Mouse (Mus musculus) kidney, postnatal 0 days (tissue): Measurements from ENCODE around the gene Creb3l1. TPM values are rescaled to one million over a fixed set of nuclear protein-coding genes. Genes with fewer than 3 reads are reported as not detected.

Source experiments
- ATAC-seq: fragments of 200-750 bp; cut with Nextera tagmentation; replicated peaks from 2 replicates; pipeline ENCODE4 v1.8.0; 2017; ENCODE audit warnings: low read depth, moderate number of reproducible peaks, moderate TSS enrichment, moderate library complexity; ENCODE audit not compliant: low FRiP score
- DNase-seq: peaks from one replicate; pipeline ENCODE4 v3.0.0-alpha.2; 2016; ENCODE audit warnings: low spot score
- H3K27ac ChIP-seq: fragments of 300-500 bp; sonication (generic); 2 replicates; pipeline ENCODE4 v1.5.1; 2014; ENCODE audit warnings: mild to moderate bottlenecking
- H3K27me3 ChIP-seq: fragments of 300-500 bp; sonication (generic); 2 replicates; pipeline ENCODE4 v1.6.1; 2014; ENCODE audit warnings: low read length, mixed read lengths; ENCODE audit not compliant: insufficient read depth
- H3K36me3 ChIP-seq: fragments of 300-500 bp; sonication (generic); 2 replicates; pipeline ENCODE4 v1.6.1; 2014; ENCODE audit warnings: low read length, mixed read lengths; ENCODE audit not compliant: insufficient read depth
- H3K4me1 ChIP-seq: fragments of 300-500 bp; sonication (generic); replicated peaks from 2 replicates; pipeline ENCODE4 v1.6.1; 2014; ENCODE audit warnings: antibody characterized with exemption, low read length, mixed read lengths; ENCODE audit not compliant: insufficient read depth
- H3K4me2 ChIP-seq: fragments of 300-500 bp; sonication (generic); 2 replicates; pipeline ENCODE4 v1.6.1; 2014; ENCODE audit warnings: mild to moderate bottlenecking, low read length, moderate library complexity, mixed read lengths
- H3K4me3 ChIP-seq: fragments of 300-500 bp; sonication (generic); replicated peaks from 2 replicates; pipeline ENCODE4 v1.5.1; 2014; ENCODE audit warnings: low read depth, low read length
- H3K9ac ChIP-seq: fragments of 300-500 bp; sonication (generic); 2 replicates; pipeline ENCODE4 v1.6.1; 2014; ENCODE audit warnings: low read depth, low read length
- H3K9me3 ChIP-seq: fragments of 300-500 bp; sonication (generic); replicated peaks from 2 replicates; pipeline ENCODE4 v1.6.1; 2016; ENCODE audit warnings: low read length, inconsistent platforms, mixed read lengths
- CTCF ChIP-seq: IDR thresholded peaks from 2 replicates; pipeline ENCODE4 v1.5.1; 2016; ENCODE audit warnings: antibody characterized with exemption, low read depth, mild to moderate bottlenecking, moderate library complexity
- WGBS: fragments of 180-500 bp; shearing (Covaris S2); extraction: QIAGEN DNeasy Blood & Tissue Kit; methylation state at CpG from one replicate; pipeline ENCODE4 v1.1.7; 2014; 5-methylcytosine and 5-hydroxymethylcytosine counted together
- polyA plus RNA-seq: library from polyadenylated mRNA; unstranded; fragments of >200 nt; fragmentation: Nextera tagmentation; extraction: Ambion mirVana; gene quantifications from 2 replicates; pipeline ENCODE4 v1.2.1, GENCODE M21; 2015

The Creb3l1 gene
- polyA plus RNA-seq, 1 experiment from 2014 or later, result 9.3 TPM

- Histone ChIP-seq H3K4me2 (no peak overlapping the region), H3K4me1 (peaks cover 6% of the 10 kb centered on the region), H3K9ac (no peak overlapping the region), H3K36me3 (no peaks in the 10 kb centered on the region), H3K27ac (no peak overlapping the region), H3K4me3 (no peak overlapping the region), H3K27me3 (peaks cover 6% of the 10 kb centered on the region), H3K9me3 (no peaks in the 10 kb centered on the region)
- WGBS, result 59% methylated on average over 5 of the region's 5 CpGs
- ATAC-seq, result no peak
- no peak for DNase-seq
- no peak for TF ChIP-seq CTCF
Measured at GRCm38 (mm10) chr2:92063106-92063505, 38.8 kb upstream of the Creb3l1 start.

- H3K4me1 ChIP-seq, result peaks cover 6% of the 10 kb centered on the region
- no peak overlapping the region for H3K4me2 ChIP-seq
- ATAC-seq (no peak), DNase-seq (no peak)
- no peaks in the 10 kb centered on the region for H3K9me3 ChIP-seq
- no peak for TF ChIP-seq CTCF
- H3K27me3 ChIP-seq, result peaks cover 6% of the 10 kb centered on the region
- no peak overlapping the region for H3K27ac ChIP-seq
- H3K36me3 ChIP-seq, result no peaks in the 10 kb centered on the region
- 68% methylated on average over 5 of the region's 5 CpGs for WGBS
- H3K9ac ChIP-seq, result no peak overlapping the region
- H3K4me3 ChIP-seq, result no peak overlapping the region
Measured at GRCm38 (mm10) chr2:92061337-92061736, 37.0 kb upstream of the Creb3l1 start.

- H3K4me1 ChIP-seq, result peaks cover 6% of the 10 kb centered on the region
- TF ChIP-seq CTCF, result no peak
- peak overlapping the region; percentile 93 for H3K4me2 ChIP-seq
- peaks cover 6% of the 10 kb centered on the region for H3K27me3 ChIP-seq
- no peaks in the 10 kb centered on the region for H3K36me3 ChIP-seq
- no peak for DNase-seq
- no peak for ATAC-seq
- peak overlapping the region; percentile 54; the same call in 1 of the 2 replicates for H3K4me3 ChIP-seq
- no peaks in the 10 kb centered on the region for H3K9me3 ChIP-seq
- H3K27ac ChIP-seq, result no peak overlapping the region
- no peak overlapping the region for H3K9ac ChIP-seq
- WGBS, result 25% methylated on average over 6 of the region's 6 CpGs
Measured at GRCm38 (mm10) chr2:92060291-92060690, 36.0 kb upstream of the Creb3l1 start.

GRCm38 (mm10) chr2:92059481-92060220, 35.3 kb upstream of the Creb3l1 start:
- under 1% methylated on average over 60 of the region's 63 CpGs for WGBS

DNA sequence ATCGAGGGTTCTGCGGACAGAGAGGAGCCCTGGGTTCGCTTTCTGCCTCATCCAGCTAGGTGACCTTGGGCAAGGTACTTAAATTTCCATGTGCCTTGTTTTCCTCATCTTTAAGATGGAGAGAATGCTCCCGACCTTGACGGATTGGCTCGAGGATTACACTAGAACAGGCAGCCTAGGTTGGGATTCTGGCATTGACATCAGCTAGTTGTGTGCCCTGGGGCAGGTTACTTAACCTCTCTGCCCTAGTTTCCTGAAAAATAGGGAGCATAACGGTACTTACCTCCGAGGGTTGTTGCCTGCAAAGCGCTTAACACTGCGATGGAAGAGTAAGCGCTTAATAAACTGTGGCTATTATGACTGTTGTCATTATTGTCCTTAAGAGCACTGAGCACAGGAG, 34.6 kb upstream of the Creb3l1 start:
- DNase-seq, result no peak
- H3K4me3 ChIP-seq, result peak overlapping the region; percentile 54
- H3K9ac ChIP-seq, result peak overlapping the region; percentile 48; the same call in 1 of the 2 replicates
- TF ChIP-seq CTCF, result no peak
- no peak overlapping the region for H3K27ac ChIP-seq
- peaks cover 6% of the 10 kb centered on the region for H3K4me1 ChIP-seq
- peak overlapping the region; percentile 93 for H3K4me2 ChIP-seq
- H3K9me3 ChIP-seq, result no peaks in the 10 kb centered on the region
- no peak; the same call in 1 of the 2 replicates for ATAC-seq
- H3K36me3 ChIP-seq, result no peaks in the 10 kb centered on the region
- WGBS, result 2% methylated on average over 11 of the region's 11 CpGs
- peaks cover 6% of the 10 kb centered on the region for H3K27me3 ChIP-seq

More at GRCm38 (mm10) chr2:92059481-92060220, 35.3 kb upstream of the Creb3l1 start:
- DNase-seq (peak; percentile 40), ATAC-seq (peak; percentile 49)
- H3K9ac ChIP-seq, result peak overlapping the region; percentile 47; the same call in 1 of the 2 replicates
- H3K36me3 ChIP-seq, result no peaks in the 10 kb centered on the region
- peak overlapping the region; percentile 93 for H3K4me2 ChIP-seq
- peak overlapping the region; percentile 54 for H3K4me3 ChIP-seq
- H3K9me3 ChIP-seq, result no peaks in the 10 kb centered on the region
- no peak for TF ChIP-seq CTCF
- H3K4me1 ChIP-seq, result peaks cover 6% of the 10 kb centered on the region
- no peak overlapping the region for H3K27ac ChIP-seq
- peaks cover 6% of the 10 kb centered on the region for H3K27me3 ChIP-seq

DNA sequence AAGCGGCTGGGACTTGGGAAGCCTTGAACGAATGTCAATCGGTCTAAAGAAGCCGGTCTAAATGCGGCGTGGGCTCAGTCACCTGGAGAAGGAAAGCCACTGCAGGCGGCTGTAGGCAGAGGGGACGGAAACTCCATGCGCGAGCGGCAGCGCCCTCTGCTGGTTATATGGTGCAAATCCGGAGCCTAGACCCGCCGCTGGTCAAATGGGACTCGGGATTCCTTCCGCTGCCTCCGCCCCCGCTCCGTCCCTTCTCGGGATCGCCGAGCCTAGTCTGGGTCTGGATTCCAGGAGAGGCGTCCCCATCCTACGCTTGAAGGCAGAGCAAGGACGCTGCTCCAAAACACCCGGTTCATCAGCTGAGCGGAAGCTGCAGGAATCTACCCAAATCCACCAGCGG, 34.2 kb upstream of the Creb3l1 start:
- H3K9me3 ChIP-seq, result no peaks in the 10 kb centered on the region
- TF ChIP-seq CTCF, result peak; percentile 99
- peak overlapping the region; percentile 48; the same call in 1 of the 2 replicates for H3K9ac ChIP-seq
- peaks cover 6% of the 10 kb centered on the region for H3K27me3 ChIP-seq
- WGBS, result under 1% methylated on average over 29 of the region's 29 CpGs
- H3K36me3 ChIP-seq, result no peaks in the 10 kb centered on the region
- peak overlapping the region; percentile 93 for H3K4me2 ChIP-seq
- no peak overlapping the region for H3K27ac ChIP-seq
- ATAC-seq (peak; percentile 40), DNase-seq (peak; percentile 95)
- peak overlapping the region; percentile 54 for H3K4me3 ChIP-seq
- H3K4me1 ChIP-seq, result peaks cover 6% of the 10 kb centered on the region
